Mouse (Mus musculus) cerebellum, postnatal 10 days (tissue): ENCODE results near the gene Abi3.

Experiments
- DNase-seq, 2 experiments: peaks; one replicate each; pipeline ENCODE4 v3.0.0; 2021; ENCODE audit warnings: mixed read lengths in 2 of 2

Abi3 gene

GRCm38 (mm10) chr11:95783958-95784357, 58.3 kb downstream of the Abi3 start:
- DNase-seq, result no peak

DNA sequence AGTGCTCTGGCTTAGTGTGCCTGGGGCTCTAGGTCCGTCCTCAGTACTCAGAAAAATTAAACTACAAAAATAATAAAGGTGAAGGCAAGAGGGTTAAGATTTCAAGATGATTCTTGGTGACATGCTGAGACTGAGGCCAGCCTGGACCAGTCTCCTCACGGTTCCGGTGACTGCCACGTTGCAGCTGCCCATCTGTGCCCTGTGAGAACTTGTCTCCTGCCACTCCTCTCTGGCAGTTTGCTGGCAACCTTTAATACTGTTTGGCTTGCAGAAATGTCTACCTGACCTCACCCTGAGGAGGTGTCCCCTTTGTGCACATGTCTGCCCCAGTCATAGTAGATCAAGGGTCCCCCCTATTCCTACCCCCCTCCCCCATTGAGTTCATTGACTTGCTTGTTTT, 58.8 kb downstream of the Abi3 start:
- DNase-seq, result no peak

- no peak for DNase-seq
Observed at GRCm38 (mm10) chr11:95781557-95781956, 60.7 kb downstream of the Abi3 start.

GRCm38 (mm10) chr11:95780480-95780879, 61.8 kb downstream of the Abi3 start:
- DNase-seq, result no peak
